Mouse (Mus musculus) frontal cortex, postnatal 36 days (tissue): Measurements from ENCODE around the gene Gm21680.
"Not testable (repeated sequence)": the region's sequence is repeated elsewhere in the genome, so short reads cannot be mapped to it uniquely, and the experiment has no call there.

ENCODE experiments used
- DNase-seq, 2 experiments: peaks; one replicate each; pipeline ENCODE4 v3.0.0; 2022; ENCODE audit warnings: low spot score in 2 of 2

The Gm21680 gene

DNA sequence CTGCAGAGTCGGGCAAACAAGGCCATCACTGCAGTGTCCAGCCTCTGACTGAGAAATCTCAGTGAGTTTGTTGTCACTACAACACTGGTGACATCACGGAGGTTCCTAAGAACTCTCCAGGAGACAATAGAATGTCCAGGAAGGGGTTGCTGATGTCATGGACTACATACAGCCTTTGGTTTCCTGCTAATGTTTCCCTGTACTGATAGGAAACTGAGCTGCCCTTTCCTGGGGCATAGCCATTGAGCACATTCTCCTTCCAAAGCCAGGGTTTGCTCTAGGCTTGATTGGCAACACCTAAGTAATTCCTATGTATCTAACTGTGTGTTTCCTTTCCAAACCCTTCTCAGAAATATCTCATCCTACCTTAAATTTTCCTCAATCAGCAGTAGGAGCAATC, at the start of gene Gm21680:
Gene Gm21680, minus strand, starts transcription at position 101 of the 400 bp plus-strand sequence.
- DNase-seq: not testable (repeated sequence)

DNA sequence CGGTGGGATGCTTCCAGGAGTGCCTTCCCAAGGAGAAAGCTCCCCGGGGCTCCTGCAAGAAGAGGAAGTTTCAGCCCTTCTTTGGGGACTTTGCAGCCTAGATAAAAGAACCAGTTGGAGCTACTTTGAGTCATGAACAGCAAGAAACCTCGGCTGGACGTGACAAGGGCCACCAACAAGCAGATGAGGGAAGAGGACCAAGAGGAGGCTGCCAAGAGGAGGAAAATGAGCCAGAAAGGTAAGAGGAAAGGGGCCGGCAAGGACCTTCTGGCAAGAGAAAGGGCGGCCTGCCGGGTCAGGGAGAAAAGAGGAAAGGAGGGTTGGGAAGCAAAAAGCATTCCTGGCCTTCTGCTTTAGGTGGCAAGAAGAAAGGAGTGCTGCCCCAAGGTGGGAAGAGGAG, 35.2 kb upstream of the Gm21680 start:
- not testable (repeated sequence) for DNase-seq

DNA sequence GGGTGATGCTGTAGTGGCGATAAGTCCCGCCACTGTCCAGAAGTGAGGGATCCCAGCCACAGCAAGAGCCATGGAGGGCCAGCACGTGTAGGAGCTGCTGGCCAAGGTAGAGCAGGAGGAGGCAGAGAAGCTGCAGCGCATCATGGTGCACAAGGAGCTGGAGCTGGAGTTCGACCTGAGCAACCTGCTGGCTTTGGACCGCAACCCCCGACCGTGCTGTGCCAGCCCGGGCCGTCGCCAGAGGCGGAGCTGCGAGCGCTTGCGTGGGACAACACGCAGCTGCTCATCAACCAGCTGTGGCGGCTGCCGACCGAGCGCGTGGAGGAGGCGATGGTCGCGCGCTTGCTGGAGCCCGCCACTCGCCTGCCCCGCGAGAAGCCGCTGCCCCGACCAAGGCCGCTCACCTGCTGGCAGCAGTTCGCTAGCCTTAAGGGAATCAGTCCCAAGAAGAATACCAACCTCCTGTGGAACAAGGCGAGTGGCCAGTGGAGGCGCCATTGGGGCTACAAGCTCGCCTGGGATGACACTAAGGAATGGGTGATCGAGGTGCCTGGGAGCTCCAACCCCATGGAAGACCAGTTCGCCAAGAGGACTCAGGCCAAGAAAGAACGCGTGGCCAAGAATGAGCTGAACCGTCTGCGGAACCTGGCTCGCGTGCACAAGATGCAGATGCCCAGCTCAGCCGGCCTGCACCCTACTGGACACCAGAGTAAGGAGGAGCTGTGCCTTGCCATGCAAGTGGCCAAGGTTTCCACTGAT, 34.7 kb upstream of the Gm21680 start:
- DNase-seq: peak; percentile 9 to 11

DNA sequence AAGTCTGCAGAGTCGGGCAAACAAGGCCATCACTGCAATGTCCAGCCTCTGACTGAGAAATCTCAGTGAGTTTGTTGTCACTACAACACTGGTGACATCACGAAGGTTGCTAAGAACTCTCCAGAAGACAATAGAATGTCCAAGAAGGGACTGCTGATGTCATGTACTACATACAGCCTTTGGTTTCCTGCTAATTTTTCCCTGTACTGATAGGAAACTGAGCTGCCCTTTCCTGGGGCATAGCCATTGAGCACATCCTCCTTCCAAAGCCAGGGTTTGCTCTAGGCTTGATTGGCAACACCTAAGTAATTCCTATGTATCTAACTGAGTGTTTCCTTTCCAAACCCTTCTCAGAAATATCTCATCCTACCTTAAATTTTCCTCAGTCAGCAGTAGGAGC, 32.2 kb upstream of the Gm21680 start, which contains the start of gene Gm1979:
Gene Gm1979, minus strand, starts transcription at position 101 of the 400 bp plus-strand sequence.
- not testable (repeated sequence) for DNase-seq

DNA sequence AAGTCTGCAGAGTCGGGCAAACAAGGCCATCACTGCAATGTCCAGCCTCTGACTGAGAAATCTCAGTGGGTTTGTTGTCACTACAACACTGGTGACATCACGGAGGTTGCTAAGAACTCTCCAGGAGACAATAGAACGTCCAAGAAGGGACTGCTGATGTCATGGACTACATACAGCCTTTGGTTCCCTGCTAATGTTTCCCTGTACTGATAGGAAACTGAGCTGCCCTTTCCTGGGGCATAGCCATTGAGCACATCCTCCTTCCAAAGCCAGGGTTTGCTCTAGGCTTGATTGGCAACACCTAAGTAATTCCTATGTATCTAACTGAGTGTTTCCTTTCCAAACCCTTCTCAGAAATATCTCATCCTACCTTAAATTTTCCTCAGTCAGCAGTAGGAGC, 16.1 kb upstream of the Gm21680 start, which contains the start of gene Gm21698:
Gene Gm21698, minus strand, starts transcription at position 101 of the 400 bp plus-strand sequence.
- not testable (repeated sequence) for DNase-seq

DNA sequence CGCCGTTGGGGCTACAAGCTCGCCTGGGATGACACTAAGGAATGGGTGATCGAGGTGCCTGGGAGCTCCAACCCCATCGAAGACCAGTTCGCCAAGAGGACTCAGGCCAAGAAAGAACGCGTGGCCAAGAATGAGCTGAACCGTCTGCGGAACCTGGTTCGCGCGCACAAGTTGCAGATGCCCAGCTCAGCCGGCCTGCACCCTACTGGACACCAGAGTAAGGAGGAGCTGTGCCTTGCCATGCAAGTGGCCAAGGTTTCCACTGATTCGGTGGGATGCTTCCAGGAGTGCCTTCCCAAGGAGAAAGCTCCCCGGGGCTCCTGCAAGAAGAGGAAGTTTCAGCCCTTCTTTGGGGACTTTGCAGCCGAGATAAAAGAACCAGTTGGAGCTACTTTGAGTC, 15.4 kb downstream of the Gm21680 start:
- DNase-seq: not testable (repeated sequence)

DNA sequence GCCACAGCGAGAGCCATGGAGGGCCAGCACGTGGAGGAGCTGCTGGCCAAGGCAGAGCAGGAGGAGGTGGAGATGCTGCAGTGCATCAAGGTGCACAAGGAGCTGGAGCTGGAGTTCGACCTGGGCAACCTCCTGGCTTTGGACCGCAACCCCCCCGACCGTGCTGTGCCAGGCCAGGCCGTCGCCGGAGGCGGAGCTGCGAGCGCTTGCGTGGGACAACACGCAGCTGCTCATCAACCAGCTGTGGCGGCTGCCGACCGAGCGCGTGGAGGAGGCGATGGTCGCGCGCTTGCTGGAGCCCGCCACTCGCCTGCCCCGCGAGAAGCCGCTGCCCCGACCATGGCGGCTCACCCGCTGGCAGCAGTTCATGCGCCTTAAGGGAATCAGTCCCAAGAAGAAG, 15.9 kb downstream of the Gm21680 start:
- DNase-seq: peak in 1 of 2 experiments; percentile 0

DNA sequence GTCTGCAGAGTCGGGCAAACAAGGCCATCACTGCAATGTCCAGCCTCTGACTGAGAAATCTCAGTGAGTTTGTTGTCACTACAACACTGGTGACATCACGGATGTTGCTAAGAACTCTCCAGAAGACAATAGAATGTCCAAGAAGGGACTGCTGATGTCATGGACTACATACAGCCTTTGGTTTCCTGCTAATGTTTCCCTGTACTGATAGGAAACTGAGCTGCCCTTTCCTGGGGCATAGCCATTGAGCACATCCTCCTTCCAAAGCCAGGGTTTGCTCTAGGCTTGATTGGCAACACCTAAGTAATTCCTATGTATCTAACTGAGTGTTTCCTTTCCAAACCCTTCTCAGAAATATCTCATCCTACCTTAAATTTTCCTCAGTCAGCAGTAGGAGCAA, 18.1 kb downstream of the Gm21680 start, which contains the start of gene Gm21671:
Gene Gm21671, minus strand, starts transcription at position 101 of the 400 bp plus-strand sequence.
- DNase-seq: not testable (repeated sequence)

DNA sequence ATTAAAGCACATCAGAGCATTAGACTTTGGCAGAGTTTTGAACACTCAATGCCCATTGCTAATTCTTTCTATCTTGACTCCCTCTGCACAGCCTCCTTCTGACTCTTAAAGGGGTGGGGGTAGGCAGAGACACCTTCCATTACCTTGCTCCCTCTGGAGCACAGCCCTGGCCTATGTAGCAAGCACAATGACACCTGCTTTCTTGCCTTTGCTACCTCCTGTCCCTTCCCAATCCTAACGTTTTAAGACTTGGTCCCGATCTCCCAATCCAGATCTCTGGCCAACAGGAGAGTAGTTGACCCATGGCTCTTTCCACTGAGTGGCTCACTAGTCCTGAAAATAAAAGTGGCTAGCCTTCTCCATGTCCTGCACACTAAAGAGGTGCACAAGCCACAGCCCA, 27.1 kb downstream of the Gm21680 start:
- DNase-seq: not testable (repeated sequence)

DNA sequence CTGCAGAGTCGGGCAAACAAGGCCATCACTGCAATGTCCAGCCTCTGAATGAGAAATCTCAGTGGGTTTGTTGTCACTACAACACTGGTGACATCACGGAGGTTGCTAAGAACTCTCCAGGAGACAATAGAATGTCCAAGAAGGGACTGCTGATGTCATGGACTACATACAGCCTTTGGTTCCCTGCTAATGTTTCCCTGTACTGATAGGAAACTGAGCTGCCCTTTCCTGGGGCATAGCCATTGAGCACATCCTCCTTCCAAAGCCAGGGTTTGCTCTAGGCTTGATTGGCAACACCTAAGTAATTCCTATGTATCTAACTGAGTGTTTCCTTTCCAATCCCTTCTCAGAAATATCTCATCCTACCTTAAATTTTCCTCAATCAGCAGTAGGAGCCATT, 30.2 kb downstream of the Gm21680 start, which contains the start of gene Gm21663:
Gene Gm21663, minus strand, starts transcription at position 101 of the 400 bp plus-strand sequence.
- not testable (repeated sequence) for DNase-seq
